Mouse (Mus musculus) naive thymus-derived CD4-positive, alpha-beta T cell, adult 5 months (primary cell): ENCODE results near the gene Grin3a. TPM values are rescaled to one million over a fixed set of nuclear protein-coding genes. Genes with fewer than 3 reads are reported as not detected.

Source experiments
- polyA plus RNA-seq: library from polyadenylated mRNA; unstranded; fragments of 100-300 nt; shearing (Covaris generic); gene quantifications from one replicate; pipeline ENCODE4 v1.2.1, GENCODE M21; 2017

The Grin3a gene
- polyA plus RNA-seq: 0.11 TPM

GRCm38 (mm10) chr4:49845612-49845985, at the start of gene Grin3a:
Gene Grin3a (minus strand): TSS chr4:49845744.

GRCm38 (mm10) chr4:49681812-49682211, 163.7 kb downstream of the Grin3a start, which contains the start of gene Ppp3r2:
Gene Ppp3r2 (minus strand): TSS chr4:49682024.

GRCm38 (mm10) chr4:49631319-49632138, 214.0 kb downstream of the Grin3a start, which contains the start of gene Rnf20:
Gene Rnf20 (plus strand): TSS chr4:49632006.

Other genes starting within 250 kb of the Grin3a start
- not detected for gene Tmem246, start 247.9 kb downstream of the Grin3a start, polyA plus RNA-seq
- 53.8 TPM for gene Rnf20, start 213.7 kb downstream of the Grin3a start, polyA plus RNA-seq
- gene Ppp3r2, start 163.7 kb downstream of the Grin3a start, polyA plus RNA-seq: not detected